Mouse (Mus musculus) intestine, embryonic 15.5 days (tissue): ENCODE data around the gene Ifnl3. TPM values are rescaled to one million over a fixed set of nuclear protein-coding genes. Genes with fewer than 3 reads are reported as not detected.

ENCODE experiments used
- ATAC-seq: fragments of 200-750 bp; cut with Nextera tagmentation; 2 replicates; pipeline ENCODE4 v1.8.0; 2017; ENCODE audit warnings: moderate TSS enrichment, moderate library complexity
- H3K27ac ChIP-seq: fragments of 300-500 bp; sonication (generic); 2 replicates; pipeline ENCODE4 v1.5.1; 2015; ENCODE audit warnings: mild to moderate bottlenecking, inconsistent platforms
- H3K27me3 ChIP-seq: fragments of 300-500 bp; sonication (generic); replicated peaks from 2 replicates; pipeline ENCODE4 v1.6.1; 2015; ENCODE audit warnings: inconsistent platforms
- H3K36me3 ChIP-seq: fragments of 300-500 bp; sonication (generic); 2 replicates; pipeline ENCODE4 v1.6.1; 2015; ENCODE audit warnings: inconsistent platforms
- H3K4me1 ChIP-seq: fragments of 300-500 bp; sonication (generic); replicated peaks from 2 replicates; pipeline ENCODE4 v1.6.1; 2015; ENCODE audit warnings: inconsistent platforms
- H3K4me2 ChIP-seq: fragments of 300-500 bp; sonication (generic); replicated peaks from 2 replicates; pipeline ENCODE4 v1.6.1; 2015; ENCODE audit warnings: mild to moderate bottlenecking, inconsistent platforms
- H3K4me3 ChIP-seq: fragments of 300-500 bp; sonication (generic); replicated peaks from 2 replicates; pipeline ENCODE4 v1.5.1; 2015; ENCODE audit warnings: inconsistent platforms
- H3K9ac ChIP-seq: fragments of 300-500 bp; sonication (generic); 2 replicates; pipeline ENCODE4 v1.6.1; 2015; ENCODE audit warnings: inconsistent platforms
- H3K9me3 ChIP-seq: fragments of 300-500 bp; sonication (generic); 2 replicates; pipeline ENCODE4 v1.6.1; 2016; ENCODE audit warnings: inconsistent platforms
- WGBS: fragments of 180-500 bp; shearing (Covaris S2); methylation state at CpG from one replicate; pipeline ENCODE4 v1.1.7; 2015; 5-methylcytosine and 5-hydroxymethylcytosine counted together
- polyA plus RNA-seq: library from polyadenylated mRNA; unstranded; fragments of >200 nt; fragmentation: Nextera tagmentation; extraction: Ambion mirVana; gene quantifications from 2 replicates; pipeline ENCODE4 v1.2.1, GENCODE M21; 2015

Gene Ifnl3
- polyA plus RNA-seq, 1 experiment from 2014 or later = not detected

DNA sequence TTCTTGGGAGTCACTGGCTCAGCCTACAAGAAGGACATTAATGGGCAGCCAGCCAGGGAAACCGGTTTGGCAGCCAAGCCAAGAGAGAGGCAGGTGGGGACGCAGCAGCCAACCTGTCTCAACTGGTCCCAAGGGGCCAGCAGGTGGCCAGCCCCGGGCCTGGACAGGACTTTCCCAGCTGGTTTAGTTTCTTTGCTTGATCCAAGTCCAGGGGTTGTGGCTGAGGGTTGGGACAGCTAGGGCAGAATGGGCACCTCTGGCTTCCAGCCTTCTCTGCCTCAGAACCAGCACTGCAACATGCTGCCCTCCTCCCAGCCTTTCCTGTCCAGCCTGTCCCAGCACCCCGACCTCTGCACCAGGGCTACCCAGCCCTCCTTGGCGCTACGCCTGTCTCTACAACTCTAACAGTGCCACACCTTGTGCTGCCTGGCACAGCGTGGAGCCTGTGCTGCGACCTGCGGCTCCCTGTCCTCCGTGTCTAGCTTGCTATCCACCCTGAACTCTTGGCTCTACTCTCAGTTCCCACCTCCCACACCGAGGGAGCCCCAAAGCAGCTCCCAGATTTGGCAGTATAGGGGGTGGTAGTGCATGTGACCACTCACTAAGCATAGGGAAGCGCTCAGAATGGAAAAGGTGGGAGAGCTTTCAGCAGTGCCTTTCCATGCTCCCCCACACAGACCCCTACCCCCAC lies 47.8 kb downstream of the Ifnl3 start:
- H3K4me1 ChIP-seq = peaks cover 48% of the 10 kb centered on the region
- no peaks in the 10 kb centered on the region for H3K9me3 ChIP-seq
- H3K4me2 ChIP-seq = peak overlapping the region; percentile 49
- WGBS = 53% methylated on average over 12 of the region's 12 CpGs
- H3K36me3 ChIP-seq = peaks cover 28% of the 10 kb centered on the region
- H3K9ac ChIP-seq = peak overlapping the region; percentile 17
- H3K27ac ChIP-seq = peak overlapping the region; percentile 91
- H3K4me3 ChIP-seq = no peak overlapping the region
- no peaks in the 10 kb centered on the region for H3K27me3 ChIP-seq
- peak; percentile 84 for ATAC-seq

DNA sequence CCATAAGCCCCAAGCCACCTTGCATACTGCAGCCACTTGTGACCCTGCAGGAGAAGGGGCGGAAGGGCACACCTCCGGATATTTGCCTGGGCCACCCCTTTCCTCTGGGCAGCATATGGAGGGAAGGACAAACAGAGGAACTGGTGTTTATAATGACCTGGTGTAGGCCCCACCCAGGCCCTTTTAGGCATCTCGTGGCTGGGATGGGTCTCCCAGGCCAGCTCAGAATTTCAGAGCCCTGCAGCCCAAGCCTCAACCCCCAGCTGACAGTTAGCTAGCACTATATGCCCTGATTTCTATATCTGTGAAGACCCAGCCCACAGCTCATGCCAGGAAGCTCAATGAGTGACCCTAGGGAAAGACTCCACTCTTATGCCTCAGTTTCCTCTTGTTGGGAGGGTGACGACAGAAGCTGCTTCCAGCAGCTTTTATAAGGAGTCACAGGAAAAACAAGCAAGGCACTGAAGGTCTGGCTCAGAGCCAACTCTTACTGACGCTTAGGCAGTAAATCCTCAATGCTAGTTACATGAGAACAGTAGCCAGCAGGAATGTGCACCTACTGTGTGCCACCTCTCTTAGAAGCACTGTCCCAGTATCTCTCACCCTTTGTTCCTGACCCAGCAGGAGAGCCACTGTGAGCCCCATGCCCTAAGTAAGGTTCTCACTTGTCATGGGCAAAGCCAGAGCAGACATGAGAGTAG lies 48.5 kb downstream of the Ifnl3 start:
- H3K9ac ChIP-seq = peak overlapping the region; percentile 17; the same call in 1 of the 2 replicates

DNA sequence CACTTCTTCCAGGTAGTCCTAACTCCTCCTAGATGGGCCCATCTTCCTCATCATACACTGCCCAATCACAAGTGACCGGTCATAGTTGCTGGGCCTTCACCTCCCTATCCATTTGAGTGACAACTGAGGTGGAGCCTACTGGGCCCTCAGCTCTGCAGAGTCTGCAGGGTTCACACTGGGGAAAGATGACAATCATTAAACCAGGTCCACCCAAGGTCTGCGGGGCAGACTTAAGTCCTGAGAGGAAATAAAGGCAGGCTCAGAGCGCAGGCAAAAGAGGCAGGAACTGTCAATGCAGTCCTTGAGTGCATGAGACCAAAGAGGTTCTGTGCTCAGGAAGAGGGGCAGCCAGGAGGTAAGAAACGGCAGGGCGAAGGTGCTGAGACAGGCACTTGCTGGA lies 50.1 kb downstream of the Ifnl3 start:
- H3K27ac ChIP-seq = peak overlapping the region; percentile 52; the same call in 1 of the 2 replicates
- H3K4me2 ChIP-seq = no peak overlapping the region
- no peaks in the 10 kb centered on the region for H3K9me3 ChIP-seq
- peaks cover 9% of the 10 kb centered on the region for H3K36me3 ChIP-seq
- H3K4me3 ChIP-seq = no peak overlapping the region
- H3K4me1 ChIP-seq = peaks cover 64% of the 10 kb centered on the region
- WGBS = 61% methylated on average over 5 of the region's 5 CpGs
- ATAC-seq = no peak
- H3K27me3 ChIP-seq = no peaks in the 10 kb centered on the region
- no peak overlapping the region for H3K9ac ChIP-seq

More for the DNA sequence above, 48.5 kb downstream of the Ifnl3 start:
- Histone ChIP-seq H3K36me3 (peaks cover 24% of the 10 kb centered on the region), H3K4me3 (no peak overlapping the region), H3K27me3 (no peaks in the 10 kb centered on the region), H3K4me2 (peak overlapping the region; percentile 49), H3K9me3 (no peaks in the 10 kb centered on the region), H3K27ac (peak overlapping the region; percentile 91), H3K4me1 (peaks cover 48% of the 10 kb centered on the region)
- WGBS = 21% methylated on average over 5 of the region's 5 CpGs
- 0 out of 2 replicates have a peak, but pooled peaks have one; percentile 6 for ATAC-seq

DNA sequence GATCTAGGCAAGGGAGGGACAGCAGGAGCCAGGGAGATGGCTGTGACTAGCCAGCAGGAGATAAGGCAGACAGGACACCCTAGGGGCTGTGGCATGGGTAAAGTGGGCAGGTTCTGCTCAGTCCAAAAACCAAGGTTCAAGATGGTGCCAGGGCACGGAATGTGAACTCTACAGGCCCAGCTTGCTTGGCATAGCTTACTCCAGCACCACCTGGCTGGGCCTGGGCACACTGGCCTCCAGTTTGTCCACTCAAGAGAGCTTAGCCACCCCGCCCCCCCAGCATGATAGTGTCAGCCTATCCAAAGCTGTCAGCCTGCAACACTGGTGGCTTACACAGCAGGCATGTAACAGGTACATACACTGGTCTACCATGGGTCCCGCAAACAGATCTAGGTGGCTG lies 50.6 kb downstream of the Ifnl3 start:
- Histone ChIP-seq H3K9ac (no peak overlapping the region), H3K27me3 (no peaks in the 10 kb centered on the region), H3K4me3 (no peak overlapping the region), H3K9me3 (no peaks in the 10 kb centered on the region), H3K36me3 (0 out of 2 replicates have a peak, but pooled peaks cover 6% of the 10 kb centered on the region), H3K4me2 (no peak overlapping the region), H3K27ac (peak overlapping the region; percentile 52), H3K4me1 (peaks cover 69% of the 10 kb centered on the region)
- WGBS = 88% methylated on average over 3 of the region's 3 CpGs
- ATAC-seq = no peak

Other genes starting within 250 kb of the Ifnl3 start
- 8.1 and 9.4 TPM in 2 replicates for gene Eid2b, start 245.1 kb upstream of the Ifnl3 start, polyA plus RNA-seq
- gene Selenov, start 231.7 kb upstream of the Ifnl3 start, polyA plus RNA-seq = 0.18 TPM in 1 of 2 replicates, not detected in the other
- gene Dll3, start 220.6 kb upstream of the Ifnl3 start, polyA plus RNA-seq = 5.7 and 6.0 TPM in 2 replicates
- gene Timm50, start 210.8 kb upstream of the Ifnl3 start, polyA plus RNA-seq = 165 and 169 TPM in 2 replicates
- 67.9 and 75.6 TPM in 2 replicates for gene Supt5, start 184.1 kb upstream of the Ifnl3 start, polyA plus RNA-seq
- 1,085 and 1,147 TPM in 2 replicates for gene Rps16, start 172.2 kb upstream of the Ifnl3 start, polyA plus RNA-seq
- gene Plekhg2, start 150.2 kb upstream of the Ifnl3 start, polyA plus RNA-seq = 40.2 and 41.7 TPM in 2 replicates
- 27.2 and 28.1 TPM in 2 replicates for gene Zfp36, start 142.6 kb upstream of the Ifnl3 start, polyA plus RNA-seq
- 48.3 and 50.0 TPM in 2 replicates for gene Med29, start 130.1 kb upstream of the Ifnl3 start, polyA plus RNA-seq
- gene Paf1, start 129.9 kb upstream of the Ifnl3 start, polyA plus RNA-seq = 70.8 and 78.9 TPM in 2 replicates
- gene Gmfg, start 85.4 kb upstream of the Ifnl3 start, polyA plus RNA-seq = 17.5 and 19.9 TPM in 2 replicates
- gene Lrfn1, start 70.9 kb upstream of the Ifnl3 start, polyA plus RNA-seq = 1.9 and 2.7 TPM in 2 replicates
- not detected in 2 replicates for gene Ifnl2, start 12.4 kb upstream of the Ifnl3 start, polyA plus RNA-seq
- gene Sycn, start 18.0 kb downstream of the Ifnl3 start, polyA plus RNA-seq = 33.3 and 122 TPM in 2 replicates
- gene Nccrp1, start 24.4 kb downstream of the Ifnl3 start, polyA plus RNA-seq = not detected in 2 replicates
- gene Samd4b, start 75.3 kb downstream of the Ifnl3 start, polyA plus RNA-seq = 18.9 and 19.5 TPM in 2 replicates
- gene Pak4, start 75.3 kb downstream of the Ifnl3 start, polyA plus RNA-seq = 51.7 and 53.1 TPM in 2 replicates
- 0.06 TPM in 1 of 2 replicates, not detected in the other for gene Acp7, start 108.5 kb downstream of the Ifnl3 start, polyA plus RNA-seq
- 2.9 and 3.1 TPM in 2 replicates for gene Fbxo27, start 170.0 kb downstream of the Ifnl3 start, polyA plus RNA-seq
- gene Fbxo17, start 194.0 kb downstream of the Ifnl3 start, polyA plus RNA-seq = 6.6 and 6.7 TPM in 2 replicates
- 136 and 143 TPM in 2 replicates for gene Mrps12, start 219.0 kb downstream of the Ifnl3 start, polyA plus RNA-seq
- 22.6 and 25.1 TPM in 2 replicates for gene Sars2, start 219.2 kb downstream of the Ifnl3 start, polyA plus RNA-seq
- not detected in 2 replicates for gene Ccer2, start 233.3 kb downstream of the Ifnl3 start, polyA plus RNA-seq
- 54.9 and 60.3 TPM in 2 replicates for gene Sirt2, start 243.9 kb downstream of the Ifnl3 start, polyA plus RNA-seq
- gene Nfkbib, start 244.7 kb downstream of the Ifnl3 start, polyA plus RNA-seq = 40.2 and 43.7 TPM in 2 replicates